ENCODE assay signal across 17 mouse cellular contexts in the genomic region with DNA sequence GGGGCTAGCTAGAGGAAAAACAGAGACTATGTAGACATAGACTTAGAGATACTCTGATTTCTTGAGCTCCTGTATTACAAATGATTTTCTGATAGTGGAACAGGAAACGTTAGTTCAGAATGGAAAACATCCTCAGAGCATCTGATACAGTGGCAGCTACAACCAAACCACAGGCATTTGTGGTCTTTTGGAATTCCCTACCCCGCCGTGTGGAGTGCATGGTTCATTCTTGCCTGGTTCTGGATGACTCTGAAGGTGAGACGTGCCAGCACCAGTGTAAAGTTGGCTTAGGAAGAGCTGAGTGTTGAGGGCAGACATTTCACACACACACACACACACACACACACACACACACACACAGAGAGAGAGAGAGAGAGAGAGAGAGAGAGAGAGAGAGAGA. TPM values are rescaled to one million over a fixed set of nuclear protein-coding genes. Genes with fewer than 3 reads are reported as not detected.
"Had no signal": no experiment of that assay in that cellular context is flagged by ENCODE, and none has a peak within 500 bp of the region (broad histone marks: within the 10 kb centered on the region; RNA-seq: fewer than 3 reads in every experiment).

No protein-coding gene starts in this region.

- H3K9me3 ChIP-seq: lung, embryonic 15.5 days; megakaryocyte, embryonic 14.5 days; midbrain, embryonic 13.5 days; midbrain, embryonic 15.5 days; neural tube, embryonic 12.5 days; stomach, embryonic 15.5 days had no signal

- DNase-seq: lung, adult 2 months; lung, postnatal 14 days; lung, postnatal 36 days; right cerebral cortex, postnatal 14 days; thymus, adult 2 months; thymus, postnatal 25 days; thymus, postnatal 4 days had no signal

- H3K9ac ChIP-seq: lung, embryonic 15.5 days; midbrain, embryonic 13.5 days; midbrain, embryonic 15.5 days; neural tube, embryonic 12.5 days; stomach, embryonic 15.5 days had no signal

- H3K4me1 ChIP-seq: lung, embryonic 15.5 days; megakaryocyte, embryonic 14.5 days; midbrain, embryonic 13.5 days; midbrain, embryonic 15.5 days; neural tube, embryonic 12.5 days; stomach, embryonic 15.5 days had no signal

- H3K4me3 ChIP-seq: lung, embryonic 15.5 days; megakaryocyte, embryonic 14.5 days; midbrain, embryonic 13.5 days; midbrain, embryonic 15.5 days; neural tube, embryonic 12.5 days; stomach, embryonic 15.5 days had no signal

- H3K4me2 ChIP-seq: lung, embryonic 15.5 days; midbrain, embryonic 11.5 days; midbrain, embryonic 13.5 days; midbrain, embryonic 15.5 days; neural tube, embryonic 12.5 days; stomach, embryonic 15.5 days had no signal

- H3K27me3 ChIP-seq: lung, embryonic 15.5 days; midbrain, embryonic 13.5 days; midbrain, embryonic 15.5 days; neural tube, embryonic 12.5 days; stomach, embryonic 15.5 days had no signal

- ATAC-seq: lung, postnatal 0 days; midbrain, embryonic 13.5 days; midbrain, embryonic 15.5 days had no signal

- H3K36me3 ChIP-seq: lung, embryonic 15.5 days; midbrain, embryonic 13.5 days; midbrain, embryonic 15.5 days; neural tube, embryonic 12.5 days; stomach, embryonic 15.5 days had no signal

- H3K27ac ChIP-seq: lung, embryonic 15.5 days; macrophage; midbrain, embryonic 13.5 days; midbrain, embryonic 15.5 days; neural tube, embryonic 12.5 days; stomach, embryonic 15.5 days; stomach, postnatal 0 days had no signal

RNA-seq across cellular contexts. Expression of gene Hydin, which starts 12.8 kb away (rescaled TPM):
- polyA plus RNA-seq: macrophage had no signal
